20 mouse cellular contexts compared by ENCODE assay signal in genomic region chr8:43782106-43782505, GRCm38 (mm10).
"Had no signal": no experiment of that assay in that cellular context is flagged by ENCODE, and none has a peak within 500 bp of the region (broad histone marks: within the 10 kb centered on the region; RNA-seq: fewer than 3 reads in every experiment).

No protein-coding gene starts in this region.

- H3K9me3 ChIP-seq: lung, embryonic 15.5 days; midbrain, embryonic 13.5 days; midbrain, embryonic 15.5 days; neural tube, embryonic 13.5 days; neural tube, embryonic 15.5 days had no signal

- H3K36me3 ChIP-seq: lung, embryonic 15.5 days; midbrain, embryonic 13.5 days; midbrain, embryonic 15.5 days; neural tube, embryonic 13.5 days; neural tube, embryonic 15.5 days had no signal

- ATAC-seq: liver, postnatal 0 days; lung, postnatal 0 days; midbrain, embryonic 13.5 days; midbrain, embryonic 15.5 days had no signal

- H3K9ac ChIP-seq: liver, postnatal 0 days; lung, embryonic 15.5 days; midbrain, embryonic 13.5 days; midbrain, embryonic 15.5 days; neural tube, embryonic 13.5 days; neural tube, embryonic 15.5 days had no signal

- H3K27me3 ChIP-seq: lung, embryonic 15.5 days; megakaryocyte, embryonic 14.5 days; midbrain, embryonic 13.5 days; midbrain, embryonic 15.5 days; neural tube, embryonic 13.5 days; neural tube, embryonic 15.5 days had no signal

- H3K4me1 ChIP-seq: lung, embryonic 15.5 days; megakaryocyte, embryonic 14.5 days; midbrain, embryonic 13.5 days; midbrain, embryonic 15.5 days; neural tube, embryonic 13.5 days; neural tube, embryonic 15.5 days had no signal

- H3K4me2 ChIP-seq: lung, embryonic 15.5 days; midbrain, embryonic 11.5 days; midbrain, embryonic 13.5 days; midbrain, embryonic 15.5 days; neural tube, embryonic 13.5 days; neural tube, embryonic 15.5 days had no signal

- H3K27ac ChIP-seq: lung, embryonic 15.5 days; macrophage; midbrain, embryonic 13.5 days; midbrain, embryonic 15.5 days; neural tube, embryonic 13.5 days; neural tube, embryonic 15.5 days had no signal

- H3K4me3 ChIP-seq: lung, embryonic 15.5 days; megakaryocyte, embryonic 14.5 days; midbrain, embryonic 13.5 days; midbrain, embryonic 15.5 days; neural tube, embryonic 13.5 days; neural tube, embryonic 15.5 days had no signal

- DNase-seq: liver, postnatal 0 days; lung, adult 2 months; lung, postnatal 14 days; lung, postnatal 36 days; right cerebral cortex, adult 18-20 months; right cerebral cortex, postnatal 25 days; right cerebral cortex, postnatal 4 days; spleen, adult 18-20 months; thymus, adult 18-20 months; thymus, postnatal 14 days; thymus, postnatal 36 days had no signal
